ENCODE assay signal across 36 mouse cellular contexts in genomic region chr11:52721087-52721486, GRCm38 (mm10). TPM values are rescaled to one million over a fixed set of nuclear protein-coding genes. Genes with fewer than 3 reads are reported as not detected.
"Had no signal": no experiment of that assay in that cellular context is flagged by ENCODE, and none has a peak within 500 bp of the region (broad histone marks: within the 10 kb centered on the region; RNA-seq: fewer than 3 reads in every experiment).

No protein-coding gene starts in this region.

- H3K4me2 ChIP-seq: heart, embryonic 11.5 days; heart, embryonic 12.5 days; heart, embryonic 13.5 days; heart, embryonic 15.5 days; hindbrain, embryonic 12.5 days; hindbrain, embryonic 13.5 days; hindbrain, embryonic 14.5 days; hindbrain, embryonic 15.5 days; intestine, embryonic 15.5 days; kidney, embryonic 15.5 days had no signal

- ATAC-seq: hindbrain, embryonic 16.5 days; hindbrain, postnatal 0 days; inflammation-experienced regulatory T-cells, adult 6 months; intestine, embryonic 15.5 days; intestine, embryonic 16.5 days; intestine, postnatal 0 days had no signal

- H3K27me3 ChIP-seq: heart, embryonic 12.5 days; heart, embryonic 13.5 days; heart, embryonic 15.5 days; hindbrain, embryonic 12.5 days; hindbrain, embryonic 13.5 days; hindbrain, embryonic 15.5 days; intestine, embryonic 15.5 days had no signal

- H3K9me3 ChIP-seq: heart, embryonic 15.5 days; hindbrain, embryonic 10.5 days; hindbrain, embryonic 12.5 days; hindbrain, embryonic 15.5 days; intestine, embryonic 15.5 days; kidney, embryonic 15.5 days had no signal

- DNase-seq: heart, postnatal 10 days; heart, postnatal 14 days; heart, postnatal 36 days; heart, postnatal 4 days; kidney, adult 11 months; kidney, adult 18-20 months; kidney, adult 2 months; kidney, adult 8-10 months; kidney, adult 9 months; kidney, postnatal 10 days; kidney, postnatal 14 days; kidney, postnatal 25 days; kidney, postnatal 36 days; kidney, postnatal 4 days; layer of hippocampus, adult 9-11 months; layer of hippocampus, postnatal 36 days had no signal

- H3K36me3 ChIP-seq: heart, embryonic 12.5 days; heart, embryonic 13.5 days; heart, embryonic 15.5 days; hindbrain, embryonic 10.5 days; hindbrain, embryonic 12.5 days; hindbrain, embryonic 13.5 days; hindbrain, embryonic 15.5 days; intestine, embryonic 15.5 days; kidney, embryonic 15.5 days had no signal

- H3K4me3 ChIP-seq: heart, embryonic 12.5 days; heart, embryonic 13.5 days; heart, embryonic 15.5 days; hindbrain, embryonic 10.5 days; hindbrain, embryonic 12.5 days; hindbrain, embryonic 13.5 days; hindbrain, embryonic 15.5 days; intestine, embryonic 15.5 days; kidney, embryonic 15.5 days; layer of hippocampus, adult 2 months; left cerebral cortex, adult 2 months had no signal

- H3K27ac ChIP-seq: heart, embryonic 13.5 days; heart, embryonic 15.5 days; hindbrain, embryonic 10.5 days; hindbrain, embryonic 12.5 days; hindbrain, embryonic 13.5 days; hindbrain, embryonic 14.5 days; hindbrain, embryonic 15.5 days; hindbrain, postnatal 0 days; intestine, embryonic 15.5 days; kidney, embryonic 15.5 days; kidney, postnatal 0 days; layer of hippocampus, adult 2 months; left cerebral cortex, adult 2 months had no signal

- H3K4me1 ChIP-seq: heart, embryonic 12.5 days; heart, embryonic 13.5 days; heart, embryonic 15.5 days; hindbrain, embryonic 10.5 days; hindbrain, embryonic 12.5 days; hindbrain, embryonic 13.5 days; hindbrain, embryonic 15.5 days; intestine, embryonic 15.5 days; kidney, embryonic 15.5 days had no signal

- H3K9ac ChIP-seq: heart, embryonic 12.5 days; heart, embryonic 13.5 days; heart, embryonic 15.5 days; hindbrain, embryonic 12.5 days; hindbrain, embryonic 13.5 days; hindbrain, embryonic 14.5 days; hindbrain, embryonic 15.5 days; intestine, embryonic 15.5 days; kidney, embryonic 15.5 days had no signal

RNA-seq across cellular contexts. Expression of gene Fstl4, which starts 43.3 kb away (rescaled TPM):
- total RNA-seq: hematopoietic stem cell, adult 5-6 weeks had no signal
- polyA plus RNA-seq: inflammation-experienced regulatory T-cells, adult 6 months had no signal
